Mouse (Mus musculus): ENCODE measurements around the gene Gm12166.

- TF ChIP-seq POLR2A (IDR thresholded peaks at IDR 0.05; ENCODE audit: low read depth, low read length) = no peak
- TF ChIP-seq CTCF (IDR thresholded peaks at IDR 0.05; ENCODE audit: extremely low read depth, insufficient read length, insufficient replicate concordance, low read depth, low read length) = no peak
These were observed 10.4 kb upstream of the Gm12166 start for GRCm38 (mm10) chr11:46062569-46062968.
